Mouse (Mus musculus) erythroblast, embryonic 14.5 days (primary cell): ENCODE measurements around the gene Lrsam1.

Experiments
- GATA1 ChIP-seq: IDR thresholded peaks from 2 replicates; pipeline ENCODE4 v1.6.1; 2012; ENCODE audit warnings: low read length, inconsistent platforms, mixed read lengths
- TAL1 ChIP-seq: IDR thresholded peaks from 3 replicates; pipeline ENCODE4 v1.6.1; 2012; ENCODE audit warnings: low read length, inconsistent platforms, mixed read lengths

DNA sequence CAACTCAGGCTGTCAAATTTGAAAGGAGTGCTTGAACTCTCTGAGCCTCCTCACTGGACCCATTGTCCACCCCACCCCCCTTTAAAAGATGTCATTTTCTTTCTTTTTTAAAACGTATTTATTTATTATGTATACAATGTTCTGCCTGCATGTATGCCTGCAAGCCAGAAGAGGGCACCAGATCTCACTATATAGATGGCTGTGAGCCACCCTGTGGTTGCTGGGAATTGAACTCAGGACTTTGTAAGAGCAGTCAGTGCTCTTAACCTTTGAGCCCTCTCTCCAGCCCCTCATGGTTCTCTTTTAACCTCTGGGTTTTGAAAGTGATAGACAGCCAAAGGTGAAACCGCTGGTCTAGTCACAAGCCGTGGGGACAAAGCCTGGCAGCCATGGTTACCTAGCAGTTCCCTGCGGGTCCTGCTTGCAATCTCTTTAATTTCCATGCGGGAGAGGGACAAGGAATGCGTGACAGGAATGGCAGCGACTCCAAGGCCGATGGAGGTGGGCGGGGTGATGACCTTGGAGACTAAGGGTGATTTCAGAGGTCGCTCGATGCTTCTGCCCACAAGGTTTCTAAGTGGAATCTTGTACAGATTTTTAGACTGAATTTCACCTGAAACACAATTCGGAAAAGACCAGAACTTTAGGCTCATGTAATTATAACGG is 28.9 kb upstream of the Lrsam1 start:
- no peak for TF ChIP-seq GATA1
- TF ChIP-seq TAL1 = no peak
